9 mouse cellular contexts compared by ENCODE assay signal in genomic region chr15:86109650-86110211, GRCm38 (mm10). TPM values are rescaled to one million over a fixed set of nuclear protein-coding genes. Genes with fewer than 3 reads are reported as not detected.
DNase-seq lines count a peak whose midpoint lies in the region; ATAC-seq and TF ChIP-seq lines count a peak whose summit lies in the region.
"Had no signal": no experiment of that assay in that cellular context is flagged by ENCODE, and none has a peak within 500 bp of the region (broad histone marks: within the 10 kb centered on the region; RNA-seq: fewer than 3 reads in every experiment).

No protein-coding gene starts in this region.

- DNase-seq in hindbrain, embryonic 10.5 days (ENCODE audit: low spot score) = no peak
- peak; percentile 24 for DNase-seq in brain, embryonic 14.5 days (ENCODE audit: low read depth)
- peak; percentile 67 to 84 for DNase-seq in left cerebral cortex, postnatal 14 days (ENCODE audit: low spot score in 2 of 2)
- DNase-seq in embryo, embryonic 11 days = no peak
- DNase-seq in natural killer cell, adult 2 months (ENCODE audit: low spot score in 2 of 2) = no peak
- no peak for DNase-seq in ovary, adult 18-20 months (ENCODE audit: low spot score)

- no peak overlapping the region for H3K9ac ChIP-seq in hindbrain, embryonic 15.5 days

- intact Hi-C loops in left cerebral cortex, postnatal 14 days (cut with DNase I) = loop anchor here (2.0 kb wide), 1 partner anchor 49 kb away; no protein-coding TSS in a partner anchor

- WGBS in hindbrain, embryonic 15.5 days = 75% methylated on average over 8 of the region's 8 CpGs
- WGBS in hindbrain, embryonic 10.5 days = 89% methylated on average over 8 of the region's 8 CpGs

- H3K36me3 ChIP-seq in hindbrain, embryonic 15.5 days = no peaks in the 10 kb centered on the region
- H3K36me3 ChIP-seq in hindbrain, embryonic 10.5 days = peaks cover 3% of the 10 kb centered on the region; the same call in 1 of the 2 replicates

- peaks cover 57% of the 10 kb centered on the region for H3K4me1 ChIP-seq in hindbrain, embryonic 15.5 days (replicated peaks)
- H3K4me1 ChIP-seq in hindbrain, embryonic 10.5 days (replicated peaks) = peaks cover 68% of the 10 kb centered on the region

- no peak overlapping the region for H3K4me2 ChIP-seq in hindbrain, embryonic 15.5 days

- H3K27ac ChIP-seq in hindbrain, embryonic 15.5 days (replicated peaks) = 0 out of 2 replicates have a peak overlapping the region, but pooled peaks have one; percentile 27
- no peak overlapping the region for H3K27ac ChIP-seq in hindbrain, embryonic 10.5 days

- H3K9me3 ChIP-seq in hindbrain, embryonic 15.5 days = no peaks in the 10 kb centered on the region
- H3K9me3 ChIP-seq in hindbrain, embryonic 10.5 days = no peaks in the 10 kb centered on the region

- no peaks in the 10 kb centered on the region for H3K27me3 ChIP-seq in hindbrain, embryonic 15.5 days
- H3K27me3 ChIP-seq in hindbrain, embryonic 10.5 days (ENCODE audit: insufficient read depth, poor library complexity, severe bottlenecking) = no peaks in the 10 kb centered on the region

- H3K4me3 ChIP-seq in hindbrain, embryonic 15.5 days = no peak overlapping the region
- no peak overlapping the region for H3K4me3 ChIP-seq in hindbrain, embryonic 10.5 days

- no peak for ATAC-seq in hindbrain, embryonic 15.5 days (ENCODE audit: low FRiP score, low read depth)
- ATAC-seq in frontal cortex, adult (ENCODE audit: low TSS enrichment) = peak; percentile 51
- ATAC-seq: inflammation-experienced regulatory T-cells, adult 6 months had no signal

- TF ChIP-seq POLR2A in brain, embryonic 14.5 days (IDR thresholded peaks at IDR 0.05; ENCODE audit: borderline replicate concordance, extremely low read depth, insufficient read depth, insufficient read length, poor library complexity, severe bottlenecking) = no peak

- TF ChIP-seq CTCF in brain, embryonic 14.5 days (IDR thresholded peaks at IDR 0.05; ENCODE audit: borderline replicate concordance, extremely low read depth, insufficient read depth, insufficient read length) = no peak

RNA-seq across cellular contexts. Expression of gene Gramd4, which starts 52.2 kb away (rescaled TPM):
- polyA plus RNA-seq in hindbrain, embryonic 15.5 days (2015; fragmentation: Nextera tagmentation; extraction: Ambion mirVana) = 31.6 and 33.4 TPM in 2 replicates
- polyA plus RNA-seq in hindbrain, embryonic 10.5 days (2016; fragmentation: Nextera tagmentation; extraction: Ambion mirVana) = 16.6 and 18.0 TPM in 2 replicates
- polyA plus RNA-seq in brain, embryonic 14.5 days (2012; rRNA removed) = 64.7 and 74.6 TPM in 2 replicates
- 10 to 100 TPM; 37.2 to 44.3 TPM for total RNA-seq in left cerebral cortex, postnatal 14 days (2021)

Comparison
In these comparisons a context has a peak if more than half of its experiments do, and no peak if none do; other contexts are left out.
1. DNase-seq: peak in brain, embryonic 14.5 days (single experiment) and left cerebral cortex, postnatal 14 days (2 of 2); none in hindbrain, embryonic 10.5 days (single experiment), embryo, embryonic 11 days (single experiment), natural killer cell, adult 2 months (0 of 2) and ovary, adult 18-20 months (single experiment).